Mouse (Mus musculus) liver, embryonic 14.5 days (tissue): ENCODE results near the gene Aoc3.

ENCODE experiments used
- CTCF ChIP-seq: IDR thresholded peaks from 2 replicates; pipeline ENCODE4 v1.5.1; 2016; ENCODE audit warnings: antibody characterized with exemption, low read depth, control low read depth
- EP300 ChIP-seq: IDR thresholded peaks from 2 replicates; pipeline ENCODE4 v1.6.1; 2016; ENCODE audit warnings: antibody characterized with exemption, low read depth

- TF ChIP-seq CTCF (no peak), EP300 (no peak)
These were observed 35.2 kb upstream of the Aoc3 start for GRCm38 (mm10) chr11:101295191-101295590.
